Mouse (Mus musculus) embryonic facial prominence, embryonic 12.5 days (tissue): ENCODE data around the gene Fstl3. TPM values are rescaled to one million over a fixed set of nuclear protein-coding genes. Genes with fewer than 3 reads are reported as not detected.

Source experiments
- ATAC-seq: fragments of 200-750 bp; cut with Nextera tagmentation; 2 replicates; pipeline ENCODE4 v1.8.0; 2017; ENCODE audit not compliant: insufficient number of reproducible peaks, insufficient read depth, low FRiP score, low TSS enrichment
- H3K27ac ChIP-seq: fragments of 300-500 bp; sonication (generic); 2 replicates; pipeline ENCODE4 v1.5.1; 2016; ENCODE audit warnings: mild to moderate bottlenecking
- H3K27me3 ChIP-seq: fragments of 300-500 bp; sonication (generic); 2 replicates; pipeline ENCODE4 v1.6.1; 2016; ENCODE audit warnings: mild to moderate bottlenecking, moderate library complexity
- H3K36me3 ChIP-seq: fragments of 300-500 bp; sonication (generic); 2 replicates; pipeline ENCODE4 v1.6.1; 2016; ENCODE audit warnings: mild to moderate bottlenecking
- H3K4me1 ChIP-seq: fragments of 300-500 bp; sonication (generic); 2 replicates; pipeline ENCODE4 v1.6.1; 2016
- H3K4me2 ChIP-seq: fragments of 300-500 bp; sonication (generic); replicated peaks from 2 replicates; pipeline ENCODE4 v1.6.1; 2016; ENCODE audit warnings: mild to moderate bottlenecking, moderate library complexity
- H3K4me3 ChIP-seq: fragments of 300-500 bp; sonication (generic); 2 replicates; pipeline ENCODE4 v1.5.1; 2016; ENCODE audit warnings: mild to moderate bottlenecking
- H3K9ac ChIP-seq: fragments of 300-500 bp; sonication (generic); 2 replicates; pipeline ENCODE4 v1.6.1; 2016; ENCODE audit warnings: mild to moderate bottlenecking, moderate library complexity
- H3K9me3 ChIP-seq: fragments of 300-500 bp; sonication (generic); 2 replicates; pipeline ENCODE4 v1.6.1; 2016; ENCODE audit warnings: mild to moderate bottlenecking, moderate library complexity
- WGBS: fragments of 180-500 bp; shearing (Covaris S2); methylation state at CpG from one replicate; pipeline ENCODE4 v1.1.7; 2016; 5-methylcytosine and 5-hydroxymethylcytosine counted together
- polyA plus RNA-seq: library from polyadenylated mRNA; unstranded; fragments of >200 nt; fragmentation: Nextera tagmentation; extraction: Ambion mirVana; gene quantifications from 2 replicates; pipeline ENCODE4 v1.2.1, GENCODE M21; 2016

Fstl3 gene
- polyA plus RNA-seq: 3.5 and 3.7 TPM in 2 replicates

DNA sequence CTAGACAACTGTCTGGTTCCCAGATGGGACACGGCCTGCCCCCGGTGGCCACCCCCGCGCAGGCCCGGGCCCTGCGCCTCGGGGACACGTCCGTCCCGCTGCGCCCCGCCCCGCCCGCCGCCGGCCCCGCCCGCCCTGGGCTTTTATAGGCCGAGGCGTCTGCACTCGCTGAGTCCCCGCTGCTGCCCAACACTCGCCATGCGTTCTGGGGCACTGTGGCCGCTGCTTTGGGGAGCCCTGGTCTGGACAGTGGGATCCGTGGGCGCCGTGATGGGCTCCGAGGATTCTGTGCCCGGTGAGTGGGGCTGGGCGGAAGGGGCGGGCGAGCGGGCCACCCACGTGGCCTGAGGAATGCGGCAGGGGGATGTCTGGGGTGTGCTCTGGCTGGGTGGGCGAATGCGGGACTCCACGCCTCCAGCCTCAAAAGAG lies at the start of gene Fstl3:
Gene Fstl3, plus strand, starts transcription at position 170 of the 429 bp plus-strand sequence.
- no peak within 1 kb of the TSS for H3K27ac ChIP-seq
- no peak for ATAC-seq
- 1% methylated on average over 39 of the region's 39 CpGs for WGBS
- H3K9ac ChIP-seq: peak within 1 kb of the TSS; percentile 45
- H3K27me3 ChIP-seq: peaks cover 36% of the 10 kb centered on the region
- H3K4me2 ChIP-seq: peak within 1 kb of the TSS; percentile 70
- no peaks in the 10 kb centered on the region for H3K36me3 ChIP-seq
- no peaks in the 10 kb centered on the region for H3K9me3 ChIP-seq
- peak within 1 kb of the TSS; percentile 37 for H3K4me3 ChIP-seq
- H3K4me1 ChIP-seq: peaks cover 24% of the 10 kb centered on the region

DNA sequence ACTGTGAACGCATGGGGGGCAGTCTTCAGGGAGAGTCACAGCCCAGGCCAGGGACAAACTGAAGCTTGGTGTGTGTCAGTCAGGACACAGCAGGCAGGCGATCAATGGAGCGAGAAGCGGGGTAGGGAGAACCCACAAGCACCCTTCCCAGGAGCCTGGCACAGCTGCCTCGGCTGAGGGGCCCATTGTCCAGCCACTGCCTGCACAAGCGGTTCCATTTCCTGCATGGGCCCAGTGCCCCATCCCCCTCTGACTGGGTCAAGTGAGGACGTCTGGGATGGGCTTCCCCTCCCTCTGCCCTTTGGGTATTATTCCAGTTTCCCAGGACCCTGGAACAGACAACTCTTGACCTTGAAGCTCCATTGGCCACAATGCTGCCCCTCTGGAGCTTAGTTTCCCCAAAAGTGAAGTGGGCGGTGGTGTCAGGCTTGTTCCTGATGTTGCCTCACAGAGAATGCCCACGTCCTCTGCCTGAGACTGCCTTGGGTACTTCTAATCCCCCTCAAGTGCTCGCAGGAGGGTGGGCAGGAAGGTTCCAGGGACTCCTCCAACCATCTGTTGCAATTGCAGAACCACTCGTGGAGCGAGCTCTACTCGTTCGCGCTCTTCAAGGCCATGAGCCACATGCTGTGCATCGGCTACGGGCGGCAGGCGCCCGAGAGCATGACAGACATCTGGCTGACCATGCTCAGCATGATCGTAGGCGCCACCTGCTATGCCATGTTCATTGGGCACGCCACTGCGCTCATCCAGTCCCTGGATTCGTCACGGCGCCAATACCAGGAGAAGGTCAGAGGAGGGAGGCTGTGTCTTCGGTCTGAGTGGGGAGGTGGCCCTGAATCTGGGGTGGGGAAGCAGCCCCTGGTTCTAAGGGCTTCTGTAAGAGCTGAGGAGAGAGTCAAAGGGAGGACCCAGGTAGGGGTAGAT lies 48.5 kb upstream of the Fstl3 start:
- Histone ChIP-seq H3K4me3 (no peak overlapping the region), H3K9me3 (no peaks in the 10 kb centered on the region), H3K4me2 (no peak overlapping the region), H3K9ac (no peak overlapping the region), H3K27ac (no peak overlapping the region), H3K4me1 (no peaks in the 10 kb centered on the region), H3K36me3 (peaks cover 10% of the 10 kb centered on the region; the same call in 1 of the 2 replicates), H3K27me3 (no peaks in the 10 kb centered on the region)
- no peak for ATAC-seq
- 75% methylated on average over 28 of the region's 28 CpGs for whole genome bisulfite sequencing

DNA sequence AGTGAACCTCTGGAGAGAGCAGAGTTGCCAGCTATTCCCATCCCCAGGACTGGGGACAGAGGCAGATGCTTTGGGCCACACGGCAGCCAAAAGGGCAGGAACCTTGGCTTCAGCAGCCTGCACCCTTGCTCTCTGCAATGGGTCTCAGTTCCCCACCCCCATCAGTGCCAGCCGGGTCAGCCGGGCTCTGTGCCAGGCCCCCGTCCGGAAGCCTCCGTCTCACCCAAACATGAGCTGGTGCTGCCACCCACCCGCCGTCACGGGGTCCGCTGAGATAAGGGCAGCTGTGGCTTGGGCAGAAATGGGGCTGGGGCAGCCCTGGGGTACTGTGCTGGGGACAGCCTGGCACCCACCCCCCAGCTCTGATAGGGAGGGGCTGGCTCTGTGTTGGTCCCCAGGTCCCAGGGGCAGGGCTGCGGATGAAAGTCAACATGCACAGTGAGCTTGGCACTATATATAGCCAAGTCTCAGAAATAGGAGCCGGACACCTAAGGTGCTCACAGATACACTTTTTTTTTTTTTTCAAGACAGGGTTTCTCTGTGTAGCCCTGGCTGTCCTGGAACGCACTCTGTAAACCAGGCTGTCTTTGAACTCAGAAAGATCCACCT lies 47.6 kb upstream of the Fstl3 start:
- whole genome bisulfite sequencing: 82% methylated on average over 13 of the region's 13 CpGs
- H3K9me3 ChIP-seq: no peaks in the 10 kb centered on the region

DNA sequence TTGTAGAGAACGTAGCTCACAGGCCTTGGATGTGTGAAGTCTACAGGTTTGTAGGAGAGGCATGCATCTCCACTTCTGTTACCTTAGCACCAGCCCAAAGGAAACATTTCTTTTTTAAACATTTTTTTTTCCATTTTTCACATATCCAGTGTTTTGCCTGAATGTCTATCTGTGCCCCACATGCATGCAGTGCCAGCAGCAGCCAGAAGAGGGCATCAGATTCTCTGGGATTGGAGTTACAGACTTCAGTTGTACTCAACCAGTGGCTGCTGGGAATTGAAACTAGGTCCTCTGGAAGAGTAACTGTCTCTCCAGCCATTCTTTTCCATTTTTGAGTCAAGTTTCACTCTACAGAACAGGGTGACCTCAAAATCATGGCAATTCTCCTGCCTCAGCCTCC lies 44.6 kb upstream of the Fstl3 start:
- no peaks in the 10 kb centered on the region for H3K4me1 ChIP-seq
- peaks cover 20% of the 10 kb centered on the region for H3K9me3 ChIP-seq
- peaks cover 18% of the 10 kb centered on the region for H3K27me3 ChIP-seq
- no peak overlapping the region for H3K27ac ChIP-seq
- 95% methylated on average over 1 of the region's 1 CpGs for WGBS
- H3K4me3 ChIP-seq: no peak overlapping the region
- no peak overlapping the region for H3K4me2 ChIP-seq
- no peak overlapping the region for H3K9ac ChIP-seq
- H3K36me3 ChIP-seq: peaks cover 48% of the 10 kb centered on the region
- no peak for ATAC-seq

More for the DNA sequence above, 47.6 kb upstream of the Fstl3 start:
- H3K9ac ChIP-seq: no peak overlapping the region
- peaks cover 17% of the 10 kb centered on the region for H3K36me3 ChIP-seq
- ATAC-seq: no peak
- no peaks in the 10 kb centered on the region for H3K27me3 ChIP-seq
- no peaks in the 10 kb centered on the region for H3K4me1 ChIP-seq
- H3K4me3 ChIP-seq: no peak overlapping the region
- H3K4me2 ChIP-seq: no peak overlapping the region
- H3K27ac ChIP-seq: no peak overlapping the region

DNA sequence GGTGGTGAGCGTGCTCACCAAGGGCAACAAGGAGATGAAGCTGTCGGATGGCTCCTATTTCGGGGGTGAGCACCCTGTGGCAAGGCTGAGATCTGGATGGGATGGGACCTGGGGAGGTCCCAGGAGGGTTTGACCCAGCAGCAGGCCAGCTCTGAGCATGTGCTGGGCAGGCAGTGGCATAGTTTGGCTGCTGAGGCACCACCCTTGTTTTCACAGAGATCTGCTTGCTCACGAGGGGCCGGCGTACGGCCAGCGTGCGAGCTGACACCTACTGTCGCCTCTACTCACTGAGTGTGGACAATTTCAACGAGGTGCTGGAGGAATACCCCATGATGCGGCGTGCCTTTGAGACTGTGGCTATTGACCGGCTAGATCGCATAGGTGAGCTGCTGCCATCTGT lies 43.2 kb upstream of the Fstl3 start:
- ATAC-seq: no peak
- H3K4me3 ChIP-seq: no peak overlapping the region
- H3K4me1 ChIP-seq: no peaks in the 10 kb centered on the region
- H3K36me3 ChIP-seq: peaks cover 61% of the 10 kb centered on the region
- peaks cover 34% of the 10 kb centered on the region for H3K9me3 ChIP-seq
- H3K4me2 ChIP-seq: no peak overlapping the region
- no peak overlapping the region for H3K9ac ChIP-seq
- H3K27me3 ChIP-seq: peaks cover 18% of the 10 kb centered on the region
- no peak overlapping the region for H3K27ac ChIP-seq
- WGBS: 94% methylated on average over 15 of the region's 15 CpGs

DNA sequence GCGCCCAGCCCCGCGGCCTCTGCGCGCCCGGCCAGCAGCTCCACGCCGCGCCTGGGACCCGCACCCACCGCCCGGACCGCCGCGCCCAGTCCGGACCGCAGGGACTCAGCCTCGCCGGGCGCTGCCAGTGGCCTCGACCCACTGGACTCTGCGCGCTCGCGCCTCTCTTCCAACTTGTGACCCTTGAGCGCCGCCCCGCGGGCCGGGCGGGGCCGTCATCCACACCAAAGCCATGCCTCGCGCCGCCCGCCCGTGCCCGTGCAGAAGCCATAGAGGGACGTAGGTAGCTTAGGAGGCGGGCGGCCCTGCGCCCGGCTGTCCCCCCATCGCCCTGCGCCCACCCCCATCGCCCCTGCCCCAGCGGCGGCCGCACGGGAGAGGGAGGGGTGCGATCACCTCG lies 41.7 kb upstream of the Fstl3 start:
- Histone ChIP-seq H3K27ac (no peak overlapping the region), H3K9me3 (peaks cover 49% of the 10 kb centered on the region), H3K4me2 (0 out of 2 replicates have a peak overlapping the region, but pooled peaks have one; percentile 5), H3K36me3 (peaks cover 76% of the 10 kb centered on the region), H3K4me3 (no peak overlapping the region), H3K9ac (no peak overlapping the region), H3K4me1 (no peaks in the 10 kb centered on the region), H3K27me3 (peaks cover 18% of the 10 kb centered on the region)
- 32% methylated on average over 52 of the region's 52 CpGs for WGBS
- ATAC-seq: no peak

DNA sequence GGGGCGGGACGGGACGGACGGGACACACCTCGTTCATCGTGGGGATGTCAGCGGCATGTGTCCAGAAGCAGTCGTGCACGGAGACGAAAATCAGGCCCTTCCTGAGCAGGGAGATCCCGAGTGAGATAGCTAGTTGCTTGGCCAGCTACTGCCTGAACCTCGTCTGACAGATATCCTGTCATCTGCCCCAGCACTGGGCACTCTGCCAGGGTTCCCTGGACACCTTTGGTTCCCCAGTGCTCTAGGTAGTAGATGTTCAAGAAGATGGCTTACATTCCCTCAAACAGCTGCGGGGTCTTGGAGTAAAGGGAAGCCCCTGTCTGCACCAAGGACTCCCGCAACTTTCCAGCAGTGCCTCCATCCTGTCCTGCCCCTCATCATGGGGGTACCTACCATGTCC lies 40.4 kb upstream of the Fstl3 start:
- no peak overlapping the region for H3K4me3 ChIP-seq
- no peak overlapping the region for H3K27ac ChIP-seq
- peaks cover 90% of the 10 kb centered on the region for H3K36me3 ChIP-seq
- peaks cover 59% of the 10 kb centered on the region for H3K9me3 ChIP-seq
- WGBS: 91% methylated on average over 14 of the region's 14 CpGs
- H3K4me2 ChIP-seq: no peak overlapping the region
- no peaks in the 10 kb centered on the region for H3K4me1 ChIP-seq
- no peak overlapping the region for H3K9ac ChIP-seq
- ATAC-seq: no peak
- peaks cover 18% of the 10 kb centered on the region for H3K27me3 ChIP-seq

DNA sequence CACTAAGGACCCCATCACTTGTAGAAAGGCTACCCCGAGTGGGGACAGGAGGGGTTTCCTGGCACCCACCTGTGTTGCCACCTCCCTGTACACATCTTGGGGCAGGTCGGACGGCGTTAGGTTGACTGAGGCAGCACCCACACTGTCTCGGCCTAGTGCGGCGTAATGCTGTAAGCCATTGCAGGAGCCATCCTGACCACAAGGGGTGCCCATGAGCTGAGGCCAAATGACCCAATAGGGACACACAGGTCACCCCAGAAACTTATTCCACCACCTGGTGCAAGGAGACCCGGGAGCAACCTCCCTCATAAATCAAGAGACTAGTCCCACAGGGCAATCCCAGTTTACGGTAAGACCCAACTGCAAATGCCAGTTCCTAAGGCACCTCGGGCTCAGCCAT lies 38.8 kb upstream of the Fstl3 start:
- peaks cover 59% of the 10 kb centered on the region for H3K9me3 ChIP-seq
- H3K4me1 ChIP-seq: no peaks in the 10 kb centered on the region
- H3K4me2 ChIP-seq: no peak overlapping the region
- 94% methylated on average over 10 of the region's 10 CpGs for WGBS
- peaks cover 18% of the 10 kb centered on the region for H3K27me3 ChIP-seq
- H3K9ac ChIP-seq: no peak overlapping the region
- peaks cover 97% of the 10 kb centered on the region for H3K36me3 ChIP-seq
- no peak for ATAC-seq
- no peak overlapping the region for H3K27ac ChIP-seq
- H3K4me3 ChIP-seq: no peak overlapping the region

DNA sequence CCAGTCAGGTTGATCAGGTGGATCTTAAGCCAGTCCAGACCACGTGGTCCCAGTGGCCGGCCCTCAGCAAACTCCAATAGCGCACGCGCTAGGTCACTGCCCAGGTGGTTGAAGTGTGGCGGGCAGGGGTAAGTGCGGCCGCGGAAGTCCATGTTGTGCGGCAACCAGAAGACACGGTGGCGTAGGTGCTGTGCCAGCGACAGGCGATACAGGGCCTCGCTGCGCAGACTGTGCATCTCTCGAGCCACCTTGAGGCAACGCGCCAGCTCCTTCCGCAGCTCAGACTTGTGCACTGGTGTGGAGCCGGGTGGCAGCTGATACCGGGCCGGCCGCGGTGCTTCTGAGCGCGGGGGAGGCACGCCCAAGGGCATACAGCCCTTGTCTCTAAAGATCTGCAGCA lies 37.8 kb upstream of the Fstl3 start:
- 96% methylated on average over 28 of the region's 28 CpGs for WGBS
- Histone ChIP-seq H3K27me3 (peaks cover 18% of the 10 kb centered on the region), H3K4me1 (no peaks in the 10 kb centered on the region), H3K9me3 (peaks cover 59% of the 10 kb centered on the region), H3K4me3 (no peak overlapping the region), H3K27ac (no peak overlapping the region), H3K9ac (no peak overlapping the region), H3K36me3 (peaks cover 99% of the 10 kb centered on the region), H3K4me2 (no peak overlapping the region)
- ATAC-seq: no peak

DNA sequence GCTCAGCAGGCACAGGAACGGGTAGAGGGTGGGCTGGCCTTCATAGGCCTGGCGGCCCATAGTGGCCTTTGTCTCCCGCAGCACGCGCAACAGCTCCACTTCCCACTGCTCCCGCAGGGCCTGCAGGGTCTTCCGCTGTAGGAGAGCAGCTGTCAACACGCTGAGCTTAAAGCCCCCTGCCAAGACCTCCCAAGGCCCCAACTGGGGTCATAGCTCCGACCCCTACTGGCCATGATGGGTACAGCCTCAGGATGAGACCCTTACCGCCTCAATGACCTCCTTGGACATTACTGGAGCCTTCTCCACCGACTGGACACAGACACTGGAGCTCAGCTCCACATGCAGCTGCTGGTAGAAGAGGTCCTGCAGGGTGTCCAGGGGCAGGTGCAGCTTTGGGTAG lies 36.2 kb upstream of the Fstl3 start:
- peaks cover 8% of the 10 kb centered on the region for H3K27me3 ChIP-seq
- peaks cover 49% of the 10 kb centered on the region for H3K9me3 ChIP-seq
- H3K36me3 ChIP-seq: peaks cover 86% of the 10 kb centered on the region
- H3K4me1 ChIP-seq: peaks cover 6% of the 10 kb centered on the region
- 70% methylated on average over 11 of the region's 11 CpGs for WGBS
- no peak overlapping the region for H3K4me3 ChIP-seq
- H3K4me2 ChIP-seq: no peak overlapping the region
- no peak overlapping the region for H3K27ac ChIP-seq
- no peak overlapping the region for H3K9ac ChIP-seq
- no peak for ATAC-seq

DNA sequence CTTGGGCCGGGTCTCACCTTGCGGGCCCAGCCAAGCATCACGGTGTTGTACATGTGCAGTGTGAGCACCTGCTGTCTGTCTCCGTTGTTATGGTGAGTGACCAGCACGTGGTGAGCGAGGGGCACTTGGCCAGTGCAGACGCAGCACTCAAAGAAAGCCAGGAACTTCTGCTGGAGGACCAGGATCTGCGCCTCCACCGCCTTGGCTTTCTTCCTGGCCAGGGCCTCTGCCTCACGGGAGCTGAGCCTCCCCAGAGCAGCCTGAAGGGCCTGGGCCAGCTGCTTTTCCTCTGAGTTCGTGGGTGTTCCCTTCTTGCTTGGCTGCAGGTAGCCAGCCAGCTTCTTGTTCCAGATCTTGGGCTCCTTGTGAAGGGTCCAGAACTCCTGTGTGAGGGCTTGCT lies 33.9 kb upstream of the Fstl3 start:
- WGBS: 90% methylated on average over 11 of the region's 11 CpGs
- no peak overlapping the region for H3K9ac ChIP-seq
- peaks cover 6% of the 10 kb centered on the region for H3K4me1 ChIP-seq
- H3K4me3 ChIP-seq: no peak overlapping the region
- H3K27ac ChIP-seq: no peak overlapping the region
- peaks cover 63% of the 10 kb centered on the region for H3K36me3 ChIP-seq
- no peak overlapping the region for H3K4me2 ChIP-seq
- no peak for ATAC-seq
- H3K27me3 ChIP-seq: no peaks in the 10 kb centered on the region
- peaks cover 33% of the 10 kb centered on the region for H3K9me3 ChIP-seq
